Mouse (Mus musculus): ENCODE data around the gene Ccnb1ip1.
"Not testable (repeated sequence)": the region's sequence is repeated elsewhere in the genome, so short reads cannot be mapped to it uniquely, and the experiment has no call there.

Gene Ccnb1ip1

DNA sequence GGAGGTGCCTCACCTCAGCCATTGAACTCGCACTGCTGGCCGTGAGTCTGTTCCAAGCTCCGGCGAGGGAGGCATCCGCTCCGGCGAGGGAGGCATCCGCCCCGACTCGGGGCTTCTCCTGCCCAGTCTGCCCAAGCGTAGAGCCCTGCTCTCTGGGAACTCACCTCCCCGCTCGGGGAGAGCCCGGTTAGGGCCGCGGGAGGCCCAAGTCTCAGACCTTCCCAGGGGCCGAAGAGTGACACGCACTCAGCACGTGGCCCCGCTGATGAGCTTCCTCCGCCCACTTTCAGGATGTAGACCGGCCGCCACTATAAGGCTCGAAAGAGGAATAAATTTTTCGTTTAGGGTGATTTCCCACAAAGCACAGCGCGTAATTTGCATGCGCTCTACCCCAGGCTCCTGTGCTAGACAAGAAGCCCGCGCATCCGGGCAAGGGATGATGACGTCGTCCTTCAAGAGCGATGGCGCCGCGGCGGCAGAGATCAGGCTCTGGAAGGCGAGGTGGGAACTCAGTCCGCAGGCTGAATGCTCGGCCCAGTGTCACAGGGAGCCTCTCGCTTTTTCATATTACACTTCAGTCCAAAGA lies at the start of gene Ccnb1ip1, which contains the start of gene Parp2:
TSS of gene Ccnb1ip1 (minus strand) at position 246 of the 586 bp plus-strand sequence.
TSS of gene Parp2 (plus strand) at position 355 of the 586 bp plus-strand sequence.
- DNase-seq (ENCODE audit: low spot score in 2 of 2), result peak; percentile 96 to 97

- no peak for DNase-seq (ENCODE audit: low spot score in 2 of 2)
These were observed 48.3 kb upstream of the Ccnb1ip1 start for GRCm38 (mm10) chr14:50855788-50856187.

DNA sequence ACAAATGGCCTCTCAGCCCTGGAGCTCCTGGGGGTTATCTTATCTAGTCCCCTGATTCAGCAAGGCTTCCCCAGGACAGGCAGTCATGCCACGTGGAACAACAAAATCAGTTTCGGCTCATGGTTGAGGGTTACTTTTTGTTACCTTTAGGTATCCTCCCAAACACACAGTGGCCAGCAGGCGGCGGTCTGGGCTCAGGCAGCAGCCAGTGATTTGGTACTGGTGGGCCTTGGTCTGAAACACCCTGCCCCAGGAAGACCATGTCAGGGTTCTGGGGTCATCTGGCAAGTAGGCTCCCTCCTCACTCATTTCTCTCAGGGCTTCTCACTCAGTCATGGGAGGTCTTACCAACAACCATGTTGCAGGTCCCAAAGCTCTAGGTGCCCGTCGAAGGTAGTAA lies 29.7 kb upstream of the Ccnb1ip1 start:
- no peak for DNase-seq (ENCODE audit: low spot score in 2 of 2)

DNA sequence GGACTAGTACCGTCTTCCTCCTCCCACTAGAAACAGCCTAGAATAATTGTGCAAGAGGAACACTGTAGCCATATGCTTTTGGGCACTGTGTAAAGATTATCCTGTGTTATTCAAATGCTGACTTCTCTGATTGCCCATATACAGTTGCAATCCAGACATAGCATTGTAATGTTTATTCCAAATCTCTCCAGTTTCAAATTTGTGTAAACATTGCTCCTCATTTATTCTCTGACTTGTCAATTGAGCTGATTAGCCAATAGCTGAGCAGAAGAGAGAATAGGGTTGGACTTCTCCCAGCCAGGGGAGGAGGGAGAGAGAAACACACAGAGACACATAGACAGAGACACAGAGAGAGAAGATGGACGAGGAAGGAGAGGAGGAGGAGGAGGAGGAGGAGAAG lies 26.9 kb upstream of the Ccnb1ip1 start:
- DNase-seq (ENCODE audit: low spot score in 2 of 2), result no peak

GRCm38 (mm10) chr14:50833964-50834363 lies 26.4 kb upstream of the Ccnb1ip1 start:
- no peak for DNase-seq (ENCODE audit: low spot score in 2 of 2)

- no peak for DNase-seq (ENCODE audit: low spot score in 2 of 2)
These were observed 22.3 kb upstream of the Ccnb1ip1 start for GRCm38 (mm10) chr14:50829878-50830277.

DNA sequence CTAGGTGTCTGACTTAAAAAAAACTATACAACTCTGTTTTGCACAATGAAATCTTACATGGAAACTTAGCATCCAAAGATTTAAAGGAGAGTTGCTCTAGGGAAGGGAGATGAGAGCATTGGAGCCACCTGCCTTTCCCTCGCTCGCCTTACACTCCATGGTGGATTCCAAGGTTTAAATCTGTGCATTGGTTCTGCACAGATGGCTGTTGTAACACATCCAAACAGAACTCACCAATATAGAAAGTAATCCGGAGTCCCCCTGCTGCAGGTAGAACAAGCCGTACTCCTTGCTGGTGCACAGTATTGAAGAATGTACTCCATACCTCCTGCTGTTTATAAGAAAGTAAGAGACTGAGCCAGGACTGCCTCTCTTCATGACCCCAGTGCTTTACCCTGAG lies 19.0 kb upstream of the Ccnb1ip1 start:
- DNase-seq (ENCODE audit: low spot score in 2 of 2), result peak in 1 of 2 experiments; percentile 19

GRCm38 (mm10) chr14:50824219-50824618 lies 16.7 kb upstream of the Ccnb1ip1 start:
- DNase-seq (ENCODE audit: low spot score in 2 of 2), result no peak

GRCm38 (mm10) chr14:50823240-50823639 lies 15.7 kb upstream of the Ccnb1ip1 start:
- no peak for DNase-seq (ENCODE audit: low spot score in 2 of 2)

GRCm38 (mm10) chr14:50813060-50813459 lies 5.5 kb upstream of the Ccnb1ip1 start:
- no peak for DNase-seq (ENCODE audit: low spot score in 2 of 2)

GRCm38 (mm10) chr14:50806469-50806868 lies 1.1 kb downstream of the Ccnb1ip1 start:
- DNase-seq (ENCODE audit: low spot score in 2 of 2), result not testable (repeated sequence)

GRCm38 (mm10) chr14:50804683-50805082 lies 2.8 kb downstream of the Ccnb1ip1 start:
- DNase-seq (ENCODE audit: low spot score in 2 of 2), result no peak

DNA sequence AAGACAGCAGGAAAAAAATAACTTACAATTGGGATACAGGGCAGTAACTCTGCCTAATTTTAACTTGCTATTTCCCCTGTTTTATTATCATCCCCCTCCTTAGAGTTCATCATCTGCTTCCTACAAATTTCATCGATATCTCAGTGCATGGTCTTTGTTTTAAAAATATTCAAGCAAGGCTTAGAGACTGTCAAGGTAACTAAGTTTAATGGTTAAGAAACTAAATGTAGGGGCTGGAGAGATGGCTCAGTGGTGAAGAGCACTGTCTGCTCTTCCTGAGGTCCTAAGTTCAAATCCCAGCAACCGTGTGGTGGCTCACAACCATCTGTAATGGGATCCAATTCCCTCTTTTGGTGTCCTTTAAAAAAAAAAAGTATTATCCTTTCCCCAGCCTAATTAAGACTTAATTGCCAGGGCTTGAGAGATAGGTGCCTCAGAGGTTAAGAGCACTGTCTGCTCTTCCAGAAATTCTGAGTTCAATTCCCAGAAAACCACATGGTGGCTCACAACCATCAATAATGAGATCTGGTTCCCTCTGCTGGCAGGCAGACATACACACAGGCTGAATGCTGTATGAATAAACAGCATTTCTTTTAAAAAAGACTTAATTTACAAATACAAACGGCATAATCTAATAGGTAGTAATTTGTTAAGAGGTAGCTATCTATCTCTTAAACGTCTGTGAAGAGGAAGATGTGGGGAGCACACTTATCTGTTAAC lies 4.5 kb downstream of the Ccnb1ip1 start:
- no peak for DNase-seq (ENCODE audit: low spot score in 2 of 2)

GRCm38 (mm10) chr14:50802441-50802840 lies 5.1 kb downstream of the Ccnb1ip1 start:
- DNase-seq (ENCODE audit: low spot score in 2 of 2), result no peak

- peak in 1 of 2 experiments; percentile 3 for DNase-seq (ENCODE audit: low spot score in 2 of 2)
These were observed 7.9 kb downstream of the Ccnb1ip1 start for GRCm38 (mm10) chr14:50799502-50800259.

DNA sequence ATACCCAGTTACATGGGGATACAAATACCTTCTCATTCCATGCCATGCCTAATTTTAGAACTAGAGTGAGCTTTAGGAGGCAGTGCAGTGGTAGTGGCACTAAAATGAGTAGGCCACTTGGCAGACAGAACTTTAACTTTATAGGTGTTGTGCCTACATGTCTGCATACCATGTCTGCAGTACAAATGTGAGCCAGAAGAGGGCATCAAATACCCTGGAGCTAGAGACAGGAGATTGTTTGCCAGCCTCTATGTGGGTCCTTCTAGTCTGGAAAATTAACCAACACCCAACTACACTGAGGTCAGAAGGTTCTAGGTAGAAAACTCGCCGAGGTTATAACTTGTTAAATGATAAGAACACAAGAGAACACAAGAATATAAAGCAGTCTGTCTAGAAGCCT lies 9.0 kb downstream of the Ccnb1ip1 start:
- no peak for DNase-seq (ENCODE audit: low spot score in 2 of 2)

GRCm38 (mm10) chr14:50796464-50796863 lies 11.1 kb downstream of the Ccnb1ip1 start:
- DNase-seq (ENCODE audit: low spot score in 2 of 2), result no peak

- no peak for DNase-seq (ENCODE audit: low spot score in 2 of 2)
These were observed 11.6 kb downstream of the Ccnb1ip1 start for GRCm38 (mm10) chr14:50795965-50796364.

- no peak for DNase-seq (ENCODE audit: low spot score in 2 of 2)
These were observed 12.1 kb downstream of the Ccnb1ip1 start for GRCm38 (mm10) chr14:50795261-50795935.

GRCm38 (mm10) chr14:50788157-50788556 lies 19.4 kb downstream of the Ccnb1ip1 start:
- no peak for DNase-seq (ENCODE audit: low spot score in 2 of 2)

- DNase-seq (ENCODE audit: low spot score in 2 of 2), result peak; percentile 79 to 85
These were observed 22.3 kb downstream of the Ccnb1ip1 start, which contains the start of gene Ttc5 for GRCm38 (mm10) chr14:50785251-50785637. TSS of gene Ttc5 (minus strand) at chr14:50785519.

Data from right cerebral cortex, postnatal 36 days (tissue).